Mouse (Mus musculus) megakaryocyte, embryonic 14.5 days (primary cell): ENCODE data around the gene Ptar1.

Experiments used
- FLI1 ChIP-seq: IDR thresholded peaks from 2 replicates; pipeline ENCODE4 v1.6.1; 2012; ENCODE audit warnings: low read length, inconsistent platforms, mixed read lengths
- GATA1 ChIP-seq: IDR thresholded peaks from 3 replicates; pipeline ENCODE4 v1.6.1; 2012; ENCODE audit warnings: mixed read lengths, low read length, inconsistent platforms, borderline replicate concordance

- TF ChIP-seq FLI1 = no peak
- no peak for TF ChIP-seq GATA1
Observed at GRCm38 (mm10) chr19:23770494-23771423, 83.5 kb downstream of the Ptar1 start.
